Mouse (Mus musculus) megakaryocyte-erythroid progenitor cell, adult 5 weeks (primary cell): ENCODE results near the gene Dcbld2. TPM values are rescaled to one million over a fixed set of nuclear protein-coding genes. Genes with fewer than 3 reads are reported as not detected.

ENCODE experiments used
- polyA plus RNA-seq: library from polyadenylated mRNA; stranded (reverse); fragments of >175 nt; gene quantifications from 2 replicates; pipeline ENCODE4 v1.2.3, GENCODE M21; 2012

The Dcbld2 gene
- 0.16 and 0.17 TPM in 2 replicates for polyA plus RNA-seq

GRCm38 (mm10) chr16:58408062-58408486 lies at the start of gene Dcbld2:
Dcbld2 (plus strand) TSS chr16:58408443.

Other genes with a start within 250 kb of the Dcbld2 start
- 5.4 and 6.1 TPM in 2 replicates for gene St3gal6, start 115.8 kb downstream of the Dcbld2 start, polyA plus RNA-seq
- gene Gm813, start 208.5 kb downstream of the Dcbld2 start, polyA plus RNA-seq, result not detected in 2 replicates
- not detected in 2 replicates for gene E330017A01Rik, start 230.3 kb downstream of the Dcbld2 start, polyA plus RNA-seq